Mouse (Mus musculus) heart, embryonic 12.5 days (tissue): ENCODE data around the gene Gm3045. TPM values are rescaled to one million over a fixed set of nuclear protein-coding genes. Genes with fewer than 3 reads are reported as not detected.

Source experiments
- ATAC-seq: fragments of 200-750 bp; cut with Nextera tagmentation; 2 replicates; pipeline ENCODE4 v1.8.0; 2017; ENCODE audit warnings: moderate TSS enrichment, moderate library complexity; ENCODE audit not compliant: insufficient number of reproducible peaks, low FRiP score
- H3K27ac ChIP-seq: fragments of 300-500 bp; sonication (generic); 2 replicates; pipeline ENCODE4 v1.5.1; 2016; ENCODE audit warnings: mild to moderate bottlenecking, moderate library complexity; ENCODE audit not compliant: poor library complexity, severe bottlenecking
- H3K27me3 ChIP-seq: fragments of 300-500 bp; sonication (generic); replicated peaks from 2 replicates; pipeline ENCODE4 v1.6.1; 2016; ENCODE audit warnings: mild to moderate bottlenecking, moderate library complexity
- H3K36me3 ChIP-seq: fragments of 300-500 bp; sonication (generic); 2 replicates; pipeline ENCODE4 v1.6.1; 2016; ENCODE audit warnings: mild to moderate bottlenecking, moderate library complexity
- H3K4me1 ChIP-seq: fragments of 300-500 bp; sonication (generic); replicated peaks from 2 replicates; pipeline ENCODE4 v1.6.1; 2016; ENCODE audit warnings: mild to moderate bottlenecking
- H3K4me2 ChIP-seq: fragments of 300-500 bp; sonication (generic); 2 replicates; pipeline ENCODE4 v1.6.1; 2016; ENCODE audit warnings: mild to moderate bottlenecking, moderate library complexity
- H3K4me3 ChIP-seq: fragments of 300-500 bp; sonication (generic); 2 replicates; pipeline ENCODE4 v1.5.1; 2016; ENCODE audit warnings: mild to moderate bottlenecking
- H3K9ac ChIP-seq: fragments of 300-500 bp; sonication (generic); 2 replicates; pipeline ENCODE4 v1.6.1; 2016; ENCODE audit warnings: mild to moderate bottlenecking, moderate library complexity
- H3K9me3 ChIP-seq: fragments of 300-500 bp; sonication (generic); replicated peaks from 2 replicates; pipeline ENCODE4 v1.6.1; 2016; ENCODE audit warnings: mild to moderate bottlenecking, moderate library complexity
- WGBS: fragments of 180-500 bp; shearing (Covaris S2); methylation state at CpG from one replicate; pipeline ENCODE4 v1.1.7; 2016; 5-methylcytosine and 5-hydroxymethylcytosine counted together
- polyA plus RNA-seq: library from polyadenylated mRNA; unstranded; fragments of >200 nt; fragmentation: Nextera tagmentation; extraction: Ambion mirVana; gene quantifications from 2 replicates; pipeline ENCODE4 v1.2.1, GENCODE M21; 2016

Gm3045 gene
- polyA plus RNA-seq, 1 experiment from 2014 or later: not detected

GRCm38 (mm10) chr13:56418685-56419483 is 7.5 kb upstream of the Gm3045 start:
- Histone ChIP-seq H3K9ac (no peak overlapping the region), H3K9me3 (peaks cover 4% of the 10 kb centered on the region; the same call in 1 of the 2 replicates), H3K4me3 (no peak overlapping the region), H3K4me1 (0 out of 2 replicates have a peak, but pooled peaks cover 15% of the 10 kb centered on the region), H3K4me2 (no peak overlapping the region), H3K27me3 (peaks cover 16% of the 10 kb centered on the region), H3K36me3 (no peaks in the 10 kb centered on the region), H3K27ac (no peak overlapping the region)
- 14% methylated on average over 13 of the region's 13 CpGs for WGBS
- ATAC-seq: no peak

GRCm38 (mm10) chr13:56419538-56419937 is 6.9 kb upstream of the Gm3045 start:
- 0 out of 2 replicates have a peak, but pooled peaks cover 15% of the 10 kb centered on the region for H3K4me1 ChIP-seq
- H3K27ac ChIP-seq: no peak overlapping the region
- 61% methylated on average over 6 of the region's 6 CpGs for WGBS
- H3K4me3 ChIP-seq: no peak overlapping the region
- H3K36me3 ChIP-seq: no peaks in the 10 kb centered on the region
- H3K27me3 ChIP-seq: peaks cover 21% of the 10 kb centered on the region
- no peaks in the 10 kb centered on the region for H3K9me3 ChIP-seq
- no peak overlapping the region for H3K9ac ChIP-seq
- ATAC-seq: no peak
- no peak overlapping the region for H3K4me2 ChIP-seq

GRCm38 (mm10) chr13:56422072-56422723 is 4.2 kb upstream of the Gm3045 start:
- WGBS: 21% methylated on average over 16 of the region's 16 CpGs
- no peak overlapping the region for H3K27ac ChIP-seq
- no peak overlapping the region for H3K9ac ChIP-seq
- ATAC-seq: no peak
- H3K4me2 ChIP-seq: peak overlapping the region; percentile 34
- H3K27me3 ChIP-seq: peaks cover 42% of the 10 kb centered on the region
- no peak overlapping the region for H3K4me3 ChIP-seq
- H3K36me3 ChIP-seq: no peaks in the 10 kb centered on the region
- H3K4me1 ChIP-seq: 0 out of 2 replicates have a peak, but pooled peaks cover 15% of the 10 kb centered on the region
- no peaks in the 10 kb centered on the region for H3K9me3 ChIP-seq

GRCm38 (mm10) chr13:56425931-56426330 is 463 bp upstream of the Gm3045 start:
- Histone ChIP-seq H3K9me3 (no peaks in the 10 kb centered on the region), H3K9ac (no peak overlapping the region), H3K27me3 (peaks cover 62% of the 10 kb centered on the region), H3K4me3 (no peak overlapping the region), H3K36me3 (no peaks in the 10 kb centered on the region), H3K27ac (no peak overlapping the region), H3K4me2 (no peak overlapping the region), H3K4me1 (no peaks in the 10 kb centered on the region)
- 78% methylated on average over 7 of the region's 7 CpGs for WGBS
- ATAC-seq: no peak

GRCm38 (mm10) chr13:56428724-56429500 is 2.5 kb downstream of the Gm3045 start:
- no peak overlapping the region for H3K4me2 ChIP-seq
- H3K4me1 ChIP-seq: peaks cover 5% of the 10 kb centered on the region; the same call in 1 of the 2 replicates
- no peaks in the 10 kb centered on the region for H3K36me3 ChIP-seq
- H3K27me3 ChIP-seq: peaks cover 63% of the 10 kb centered on the region
- H3K27ac ChIP-seq: no peak overlapping the region
- H3K9ac ChIP-seq: no peak overlapping the region
- no peak overlapping the region for H3K4me3 ChIP-seq
- no peaks in the 10 kb centered on the region for H3K9me3 ChIP-seq
- 30% methylated on average over 16 of the region's 16 CpGs for WGBS
- ATAC-seq: 0 out of 2 replicates have a peak, but pooled peaks have one; percentile 57

GRCm38 (mm10) chr13:56432496-56432895 is 6.1 kb downstream of the Gm3045 start:
- no peak overlapping the region for H3K4me3 ChIP-seq
- no peak overlapping the region for H3K9ac ChIP-seq
- peaks cover 5% of the 10 kb centered on the region; the same call in 1 of the 2 replicates for H3K4me1 ChIP-seq
- H3K27ac ChIP-seq: no peak overlapping the region
- H3K27me3 ChIP-seq: peaks cover 71% of the 10 kb centered on the region
- WGBS: 82% methylated on average over 11 of the region's 12 CpGs
- H3K36me3 ChIP-seq: no peaks in the 10 kb centered on the region
- H3K4me2 ChIP-seq: no peak overlapping the region
- no peaks in the 10 kb centered on the region for H3K9me3 ChIP-seq
- no peak for ATAC-seq

GRCm38 (mm10) chr13:56433466-56433865 is 7.1 kb downstream of the Gm3045 start:
- H3K9me3 ChIP-seq: no peaks in the 10 kb centered on the region
- no peaks in the 10 kb centered on the region for H3K36me3 ChIP-seq
- peaks cover 72% of the 10 kb centered on the region for H3K27me3 ChIP-seq
- H3K4me3 ChIP-seq: no peak overlapping the region
- no peak overlapping the region for H3K9ac ChIP-seq
- WGBS: 10% methylated on average over 10 of the region's 10 CpGs
- peaks cover 12% of the 10 kb centered on the region; the same call in 1 of the 2 replicates for H3K4me1 ChIP-seq
- peak overlapping the region; percentile 12; the same call in 1 of the 2 replicates for H3K4me2 ChIP-seq
- no peak overlapping the region for H3K27ac ChIP-seq
- ATAC-seq: no peak

GRCm38 (mm10) chr13:56434311-56434751 is 7.9 kb downstream of the Gm3045 start:
- Histone ChIP-seq H3K9me3 (no peaks in the 10 kb centered on the region), H3K36me3 (no peaks in the 10 kb centered on the region), H3K27ac (no peak overlapping the region), H3K9ac (no peak overlapping the region), H3K4me3 (no peak overlapping the region), H3K27me3 (peaks cover 74% of the 10 kb centered on the region), H3K4me1 (peaks cover 15% of the 10 kb centered on the region; the same call in 1 of the 2 replicates), H3K4me2 (no peak overlapping the region)
- WGBS: 69% methylated on average over 9 of the region's 9 CpGs
- no peak for ATAC-seq

GRCm38 (mm10) chr13:56435615-56436287 is 9.4 kb downstream of the Gm3045 start:
- H3K4me2 ChIP-seq: no peak overlapping the region
- H3K27ac ChIP-seq: no peak overlapping the region
- H3K4me3 ChIP-seq: no peak overlapping the region
- no peaks in the 10 kb centered on the region for H3K36me3 ChIP-seq
- no peaks in the 10 kb centered on the region for H3K9me3 ChIP-seq
- no peak for ATAC-seq
- H3K9ac ChIP-seq: no peak overlapping the region
- H3K27me3 ChIP-seq: peaks cover 85% of the 10 kb centered on the region
- WGBS: 54% methylated on average over 10 of the region's 10 CpGs
- H3K4me1 ChIP-seq: peaks cover 15% of the 10 kb centered on the region; the same call in 1 of the 2 replicates

- Histone ChIP-seq H3K4me3 (peak within 1 kb of the TSS; percentile 45), H3K27me3 (peaks cover 79% of the 10 kb centered on the region), H3K4me1 (peaks cover 13% of the 10 kb centered on the region; the same call in 1 of the 2 replicates), H3K36me3 (no peaks in the 10 kb centered on the region), H3K27ac (no peak within 1 kb of the TSS), H3K9ac (0 out of 2 replicates have a peak within 1 kb of the TSS, but pooled peaks have one; percentile 5), H3K9me3 (no peaks in the 10 kb centered on the region), H3K4me2 (peak within 1 kb of the TSS; percentile 75)
- WGBS: 3% methylated on average over 51 of the region's 51 CpGs
- no peak for ATAC-seq
Observed at GRCm38 (mm10) chr13:56438211-56439075, 12.0 kb downstream of the Gm3045 start, which contains the start of gene Slc25a48. Gene Slc25a48 (plus strand): TSS chr13:56438355.
